Mouse (Mus musculus): ENCODE measurements around the gene Sulf2. TPM values are rescaled to one million over a fixed set of nuclear protein-coding genes. Genes with fewer than 3 reads are reported as not detected.

Gene Sulf2
- total RNA-seq, 2 experiments from 2014 or later = 59.3 to 60.7 TPM

- intact Hi-C loops (cut with DNase I) = no loop called here
- DNase-seq = peak; percentile 33 to 54
These were observed 24.1 kb upstream of the Sulf2 start for GRCm38 (mm10) chr2:166179457-166180101.

- intact Hi-C loops (cut with DNase I) = no loop called here
- no peak for DNase-seq
These were observed 20.2 kb upstream of the Sulf2 start for GRCm38 (mm10) chr2:166175552-166176136.

DNA sequence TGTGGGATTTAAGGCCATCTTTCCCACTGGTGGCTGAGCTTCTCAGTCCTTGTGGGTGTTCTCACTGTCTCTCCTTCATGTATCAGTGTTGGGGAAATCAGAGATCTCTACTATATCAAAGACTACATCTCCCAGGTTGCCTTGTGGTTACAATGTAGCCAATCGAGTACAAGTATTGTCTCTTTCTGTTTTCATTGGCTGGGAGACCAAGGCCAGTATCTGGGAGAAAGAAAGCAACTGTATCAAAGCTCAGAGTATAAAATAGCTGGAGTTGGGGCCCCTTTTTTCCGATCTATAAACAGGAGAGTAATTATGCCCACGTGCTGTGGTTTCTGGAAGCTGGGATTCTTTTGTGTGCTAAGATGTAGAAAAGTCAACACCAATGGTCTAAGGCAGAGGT is 19.7 kb upstream of the Sulf2 start:
- no peak for DNase-seq
- intact Hi-C loops (cut with DNase I) = no loop called here

- no peak for DNase-seq
- intact Hi-C loops (cut with DNase I) = no loop called here
These were observed 17.7 kb upstream of the Sulf2 start for GRCm38 (mm10) chr2:166173169-166173568.

DNA sequence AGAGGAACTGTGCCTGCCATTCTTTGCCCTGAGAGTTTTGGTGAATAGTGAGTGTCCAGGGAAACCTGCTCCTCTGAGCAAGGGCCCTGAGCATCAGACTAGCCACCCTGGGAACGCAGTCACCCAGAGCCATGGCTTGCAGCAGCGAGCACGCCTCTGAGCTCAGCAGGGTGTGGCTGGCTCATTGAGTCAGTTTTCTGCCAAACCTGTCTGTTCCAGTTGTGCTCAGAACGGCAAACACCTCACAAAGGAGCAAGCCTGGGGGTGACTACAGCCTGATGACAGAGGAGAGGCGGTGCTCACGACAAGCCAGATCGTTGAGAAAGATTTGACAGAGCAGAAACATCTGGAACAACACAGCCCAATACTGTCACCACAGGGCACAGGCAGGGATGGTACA is 14.7 kb upstream of the Sulf2 start:
- intact Hi-C loops (cut with DNase I) = no loop called here

DNA sequence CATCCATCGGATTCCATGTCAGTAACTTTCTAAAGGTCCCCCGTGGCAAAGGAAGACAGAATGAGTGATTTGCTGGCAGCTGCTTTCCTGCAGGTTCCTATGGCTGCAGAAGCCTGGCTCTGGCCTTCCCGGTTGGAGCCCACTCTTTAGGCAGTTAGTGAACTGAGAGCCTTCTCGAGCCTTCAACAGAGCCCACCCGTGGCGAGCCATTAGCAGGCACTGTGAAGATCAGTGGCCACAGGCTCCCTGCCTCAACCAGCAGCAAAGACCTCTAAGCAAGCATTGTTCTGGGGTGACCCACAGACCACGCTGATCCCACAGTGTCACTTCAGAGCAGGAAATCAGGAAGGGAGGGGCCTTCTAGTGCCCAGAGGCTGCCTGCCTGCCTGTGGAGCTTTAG is 13.4 kb upstream of the Sulf2 start:
- intact Hi-C loops (cut with DNase I) = no loop called here
- no peak for DNase-seq

More for the DNA sequence above, 14.7 kb upstream of the Sulf2 start:
- no peak for DNase-seq

- DNase-seq = no peak
- intact Hi-C loops (cut with DNase I) = no loop called here
These were observed 11.9 kb upstream of the Sulf2 start for GRCm38 (mm10) chr2:166167387-166167786.

DNA sequence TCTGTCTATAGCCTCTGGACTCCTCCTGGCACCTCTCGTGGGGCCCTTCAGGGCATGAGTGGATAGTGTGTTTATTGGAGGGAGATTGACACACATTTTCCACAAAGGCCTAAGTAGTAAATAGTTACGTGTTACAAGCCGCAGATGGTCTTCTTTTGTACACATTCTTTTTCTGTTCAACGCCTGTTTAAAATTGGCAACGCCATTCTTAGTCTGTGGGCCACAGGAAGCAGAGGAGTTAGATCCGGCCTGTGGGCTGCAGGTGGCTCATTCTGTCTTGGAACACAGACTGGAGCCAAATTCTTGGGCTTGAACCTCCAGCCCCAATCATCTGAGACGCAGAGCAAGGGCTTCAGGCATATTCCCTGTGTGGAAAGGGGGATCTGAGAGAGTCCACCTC is 9.9 kb upstream of the Sulf2 start:
- no peak for DNase-seq
- intact Hi-C loops (cut with DNase I) = no loop called here

- no peak for DNase-seq
- intact Hi-C loops (cut with DNase I) = no loop called here
These were observed 9.1 kb upstream of the Sulf2 start for GRCm38 (mm10) chr2:166164601-166165000.

DNA sequence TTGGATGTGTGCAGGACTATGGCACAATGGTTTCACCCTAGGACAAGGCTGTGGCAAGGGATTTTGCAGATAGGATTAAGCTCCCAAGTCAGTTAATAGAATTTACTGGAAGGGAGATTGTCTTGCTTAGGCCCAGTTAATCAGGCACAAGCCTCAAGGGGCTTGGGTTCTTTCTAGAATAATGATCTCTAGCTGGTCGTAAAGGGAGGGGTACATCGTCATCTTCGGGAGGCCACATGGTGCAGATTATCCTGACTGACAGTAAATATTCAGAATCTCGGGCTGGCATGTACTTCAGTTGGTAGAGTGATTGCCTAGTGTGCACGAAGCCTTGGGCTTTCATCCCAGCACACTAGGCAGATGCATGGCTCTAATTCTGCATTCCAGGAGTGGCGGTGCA is 8.5 kb upstream of the Sulf2 start:
- DNase-seq = no peak
- intact Hi-C loops (cut with DNase I) = no loop called here

GRCm38 (mm10) chr2:166163252-166163651 is 7.8 kb upstream of the Sulf2 start:
- intact Hi-C loops (cut with DNase I) = no loop called here

DNA sequence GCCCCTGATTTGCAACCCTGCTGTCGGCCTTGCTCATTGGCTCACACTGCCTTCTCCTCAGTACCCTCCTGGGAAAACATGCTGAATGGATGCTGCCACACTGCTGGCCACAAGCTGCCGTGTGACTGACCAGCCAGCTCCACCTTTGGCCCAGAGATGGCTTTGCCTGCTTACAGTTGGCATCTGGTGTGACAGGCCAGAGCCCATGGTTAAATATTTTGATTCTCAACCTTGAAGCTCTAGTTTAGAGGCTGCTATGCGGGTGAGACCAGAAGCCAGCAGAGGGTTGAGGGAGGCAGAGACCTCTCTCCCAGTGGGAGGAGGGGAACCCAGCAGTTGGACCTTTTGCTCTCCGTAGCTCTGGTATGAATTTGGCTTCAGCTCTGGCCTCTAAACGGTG is 6.7 kb upstream of the Sulf2 start:
- intact Hi-C loops (cut with DNase I) = no loop called here
- no peak for DNase-seq

More at GRCm38 (mm10) chr2:166163252-166163651, 7.8 kb upstream of the Sulf2 start:
- no peak for DNase-seq

DNA sequence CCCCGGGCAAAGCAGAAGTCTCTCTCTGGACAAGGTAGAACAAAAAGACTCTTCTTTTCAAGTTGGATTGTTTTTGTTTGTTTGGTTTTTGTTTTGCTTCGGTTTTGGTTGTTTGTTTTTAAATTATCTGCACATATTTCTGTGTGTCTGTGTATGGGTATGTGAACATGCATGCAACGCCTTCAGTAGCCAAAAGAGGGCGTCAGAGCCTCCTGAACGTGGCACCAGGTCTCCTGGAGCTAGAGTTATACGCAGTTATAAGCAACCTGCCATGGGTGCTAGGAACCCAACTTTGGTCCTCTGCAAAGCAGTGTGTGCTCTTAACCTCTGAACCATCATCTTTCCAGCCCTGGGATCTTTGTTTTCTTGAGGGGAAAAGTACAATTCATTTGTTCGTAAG is 3.8 kb upstream of the Sulf2 start:
- intact Hi-C loops (cut with DNase I) = loop anchor here (5.0 kb wide), 1 partner anchor 183 kb away; no protein-coding TSS in a partner anchor
- DNase-seq = no peak

DNA sequence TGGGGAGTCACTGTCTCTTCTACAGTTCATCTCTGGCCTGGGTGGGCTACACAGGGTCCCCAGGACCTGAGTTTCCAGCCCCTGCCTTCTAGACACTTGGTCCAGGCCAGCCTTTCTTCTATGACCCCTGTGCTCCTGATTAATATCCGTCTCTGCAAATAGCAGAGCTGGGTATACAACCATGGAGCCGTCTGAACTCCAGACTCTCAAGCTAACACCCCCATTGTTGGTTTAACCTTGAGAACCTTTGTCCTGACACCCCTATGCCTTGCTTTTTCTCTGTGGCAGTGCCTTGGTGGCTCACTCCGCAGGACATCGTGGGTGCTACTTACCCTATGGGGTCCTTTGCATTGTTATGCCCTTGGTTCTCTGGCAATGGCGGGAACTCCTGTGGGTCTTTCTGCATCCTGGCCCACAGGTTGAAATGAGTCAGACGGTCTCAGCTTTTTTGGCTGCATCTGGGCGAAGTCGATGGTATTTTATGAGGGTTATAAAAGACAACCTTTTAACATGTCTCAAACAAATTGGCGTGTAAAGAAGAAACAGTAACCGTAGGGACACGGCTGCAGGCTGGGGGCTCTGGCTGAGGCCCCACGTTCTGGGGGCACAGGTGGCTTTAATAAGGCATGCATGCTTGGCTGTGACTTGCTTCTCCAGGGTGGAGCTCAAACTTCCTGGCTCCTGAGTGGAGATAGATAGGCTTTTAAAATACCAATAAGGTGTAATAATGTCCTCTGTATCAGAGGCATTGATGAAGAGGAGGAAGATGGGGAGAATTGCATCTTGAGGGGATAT is 2.5 kb upstream of the Sulf2 start:
- no peak for DNase-seq
- intact Hi-C loops (cut with DNase I) = loop anchor here (5.0 kb wide), 1 partner anchor 184 kb away; no protein-coding TSS in a partner anchor

GRCm38 (mm10) chr2:166157144-166157543 is 1.7 kb upstream of the Sulf2 start:
- DNase-seq = no peak
- intact Hi-C loops (cut with DNase I) = loop anchor here (5.0 kb wide), 1 partner anchor 185 kb away; no protein-coding TSS in a partner anchor

GRCm38 (mm10) chr2:166156122-166156521 is 659 bp upstream of the Sulf2 start:
- intact Hi-C loops (cut with DNase I) = loop anchor here (5.0 kb wide), 1 partner anchor 186 kb away; no protein-coding TSS in a partner anchor
- no peak for DNase-seq

DNA sequence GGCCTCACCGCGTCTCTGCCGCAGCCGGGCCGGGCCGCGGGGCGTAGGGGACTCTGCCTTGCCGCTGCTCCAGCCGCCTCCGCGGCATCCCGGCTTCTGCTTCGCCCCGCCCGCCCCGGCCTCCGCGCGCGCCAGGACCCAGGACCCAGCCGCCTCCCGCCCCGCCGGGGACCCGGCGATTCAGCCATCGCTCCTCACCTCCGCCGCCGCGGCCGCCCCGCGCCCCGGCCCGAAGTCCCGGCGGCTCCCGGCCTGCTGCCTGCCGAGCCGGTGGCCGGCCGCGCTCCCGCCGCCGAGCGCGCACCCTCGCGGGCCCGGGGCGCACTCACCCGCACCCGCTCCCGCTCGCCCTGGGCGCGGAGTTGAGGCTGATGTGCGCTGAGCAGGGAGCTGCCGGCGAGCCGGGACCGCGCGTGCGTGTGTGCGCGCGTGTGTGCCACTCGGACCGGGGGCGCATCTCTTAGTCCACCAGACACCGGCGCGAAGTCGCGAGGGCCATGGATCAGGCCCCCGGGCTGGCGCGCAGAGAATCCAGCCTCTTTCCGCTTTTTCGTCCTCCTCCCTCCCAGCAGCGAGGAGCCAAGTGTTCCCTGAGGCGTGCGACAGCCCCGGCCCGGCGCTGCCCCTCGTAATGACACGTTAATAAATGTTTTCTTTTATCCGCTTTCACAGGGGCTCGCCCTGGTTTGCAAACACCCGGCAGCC is 562 bp downstream of the Sulf2 start:
- intact Hi-C loops (cut with DNase I) = loop anchor here (1.0 to 5.0 kb wide), 4 partner anchors 46 to 409 kb away; no protein-coding TSS in a partner anchor
- peak; percentile 59 to 69 for DNase-seq

DNA sequence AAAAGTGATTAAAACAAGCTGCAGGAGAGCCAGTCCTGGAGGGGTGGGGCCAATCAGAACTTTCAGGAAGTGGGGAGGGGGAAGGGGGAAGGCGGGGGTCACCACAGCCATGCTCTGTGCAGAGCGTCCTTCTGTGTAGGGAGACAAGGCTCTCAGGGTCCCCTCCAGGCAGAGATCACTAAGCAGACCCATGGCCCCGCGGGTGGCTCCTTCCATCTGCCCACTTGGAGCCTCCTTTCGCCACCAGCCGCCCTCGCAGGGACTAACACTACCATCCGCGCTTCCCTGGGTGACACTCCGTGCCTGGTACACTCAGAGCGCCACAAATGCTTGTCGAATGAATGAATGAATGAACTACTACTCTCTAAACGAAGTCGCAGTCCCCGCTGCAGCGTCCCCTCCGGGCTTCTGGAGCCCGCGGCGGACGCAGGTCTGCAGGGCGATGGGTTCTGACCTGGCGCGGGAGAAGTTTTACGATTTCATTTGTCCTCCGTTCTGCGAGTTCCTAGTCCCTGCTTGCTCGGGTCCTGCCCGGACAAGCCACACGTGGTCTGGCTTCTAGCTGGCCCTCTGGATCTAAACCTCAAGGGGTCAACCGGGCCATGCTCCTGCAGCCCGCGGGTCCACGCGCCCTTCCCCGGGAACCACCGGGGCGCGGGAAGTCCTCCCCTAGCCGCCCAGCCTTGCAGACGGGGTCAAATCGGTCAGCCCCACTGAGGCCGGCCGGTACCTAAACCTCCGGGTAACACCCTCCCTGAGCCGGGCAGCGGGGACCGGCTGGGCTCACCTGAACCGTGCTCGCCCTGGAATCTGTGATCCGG is 1.4 kb downstream of the Sulf2 start:
- intact Hi-C loops (cut with DNase I) = loop anchor here (2.0 kb wide), 2 partner anchors 45 to 287 kb away; no protein-coding TSS in a partner anchor
- peak in 1 of 2 experiments; percentile 42 for DNase-seq

DNA sequence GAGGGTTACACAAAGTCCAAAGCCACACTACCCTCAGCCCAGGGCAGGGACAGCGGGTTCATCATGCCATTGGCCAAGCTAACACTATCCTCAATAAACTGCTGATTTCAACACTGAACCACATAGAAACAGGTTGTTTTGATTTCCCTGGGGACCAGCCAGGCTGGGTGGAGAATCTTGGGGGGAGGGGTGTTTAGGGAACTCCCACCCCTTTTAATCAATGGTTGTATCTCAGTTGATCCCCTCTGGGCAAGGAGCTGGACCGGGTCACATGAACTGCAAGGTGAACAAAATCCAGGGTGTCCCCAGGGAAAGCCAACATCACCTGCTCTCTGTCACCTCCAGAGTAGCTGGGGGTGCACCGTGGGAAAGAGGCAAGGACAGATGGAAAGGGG is 2.1 kb downstream of the Sulf2 start:
- no peak for DNase-seq
- intact Hi-C loops (cut with DNase I) = no loop called here
